Mouse (Mus musculus): ENCODE measurements at regions not wholly inside any gene's neighbourhood (a gene's known extent, or its start where the extent isn't known, plus 50 kb on each side); places are given as distances from the start of the nearest gene placed in this dataset.

DNA sequence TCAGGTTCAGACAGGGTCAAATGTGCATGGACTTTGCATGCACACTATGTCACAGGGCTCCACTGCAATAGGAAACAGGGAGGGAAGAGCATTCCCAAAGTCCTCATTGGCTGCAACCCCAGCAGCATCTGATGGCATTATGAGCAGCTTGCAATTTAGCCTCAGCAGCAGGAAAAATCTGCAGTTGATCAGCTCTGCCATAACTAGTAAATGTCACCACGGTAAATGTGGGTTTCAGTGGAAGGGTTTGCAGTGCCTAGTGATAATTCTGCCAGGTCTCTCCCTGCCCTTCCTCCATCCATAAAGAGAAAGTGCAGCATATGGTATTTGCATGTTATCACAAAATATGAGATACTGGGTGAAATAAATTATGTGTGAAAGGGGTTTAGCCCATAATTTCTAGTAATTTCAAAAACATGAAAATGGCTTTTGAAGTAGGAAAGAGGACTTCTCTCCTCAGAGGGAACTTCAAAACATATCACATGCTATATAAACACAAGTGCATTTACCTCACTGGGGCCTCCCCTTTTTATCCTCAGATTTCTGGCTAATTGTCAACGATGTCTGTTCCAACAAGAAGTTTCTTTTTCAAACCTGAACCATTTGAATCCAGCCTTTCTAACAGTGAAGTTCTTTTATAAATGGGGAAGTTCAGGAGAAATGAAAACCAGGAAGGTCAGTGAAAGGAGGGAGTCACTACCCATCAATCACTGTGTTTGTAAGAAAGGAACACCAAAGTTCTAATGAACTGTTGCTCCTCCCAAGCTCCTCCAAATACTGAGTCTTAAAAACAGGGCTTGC, 303.5 kb downstream of the Meis1 start:
- WGBS: 69% methylated on average over 2 of the region's 2 CpGs
- no peak for ATAC-seq (ENCODE audit: insufficient number of reproducible peaks, low FRiP score)
- Histone ChIP-seq H3K9ac (no peak overlapping the region), H3K27me3 (replicated peaks) (no peaks in the 10 kb centered on the region), H3K36me3 (no peaks in the 10 kb centered on the region), H3K4me2 (no peak overlapping the region), H3K4me1 (replicated peaks) (no peaks in the 10 kb centered on the region), H3K27ac (ENCODE audit: poor library complexity, severe bottlenecking) (no peak overlapping the region), H3K4me3 (no peak overlapping the region), H3K9me3 (replicated peaks) (no peaks in the 10 kb centered on the region)

DNA sequence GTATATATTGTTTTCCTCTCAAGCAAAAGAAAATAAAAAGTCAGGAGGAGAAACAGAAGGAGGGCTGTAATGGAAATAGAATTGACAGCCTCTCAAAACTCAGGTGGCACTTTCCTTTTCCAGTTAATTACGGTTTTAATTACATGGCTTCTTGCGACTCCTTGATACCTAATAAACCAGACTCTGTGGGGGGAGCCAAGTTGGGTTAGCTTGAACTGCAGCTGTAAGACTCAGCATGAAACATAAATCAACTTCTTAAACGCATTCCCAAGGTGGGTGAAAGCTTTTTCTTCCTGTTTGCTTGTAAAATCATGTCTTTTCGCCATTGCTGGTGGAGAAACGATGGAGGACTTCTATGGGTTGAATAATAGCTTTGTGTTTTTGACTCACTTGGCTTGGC, 304.4 kb downstream of the Meis1 start:
- no peaks in the 10 kb centered on the region for H3K27me3 ChIP-seq (replicated peaks)
- no peak overlapping the region for H3K4me2 ChIP-seq
- no peaks in the 10 kb centered on the region for H3K4me1 ChIP-seq (replicated peaks)
- no peaks in the 10 kb centered on the region for H3K36me3 ChIP-seq
- H3K4me3 ChIP-seq: no peak overlapping the region
- no peaks in the 10 kb centered on the region for H3K9me3 ChIP-seq (replicated peaks)
- WGBS: 79% methylated on average over 5 of the region's 5 CpGs
- no peak overlapping the region for H3K27ac ChIP-seq (ENCODE audit: poor library complexity, severe bottlenecking)
- no peak overlapping the region for H3K9ac ChIP-seq
- ATAC-seq (ENCODE audit: insufficient number of reproducible peaks, low FRiP score): no peak

GRCm38 (mm10) chr11:18712642-18713053, 306.1 kb downstream of the Meis1 start:
- Histone ChIP-seq H3K27me3 (replicated peaks) (no peaks in the 10 kb centered on the region), H3K4me1 (replicated peaks) (no peaks in the 10 kb centered on the region), H3K9me3 (replicated peaks) (no peaks in the 10 kb centered on the region), H3K4me3 (no peak overlapping the region), H3K27ac (ENCODE audit: poor library complexity, severe bottlenecking) (no peak overlapping the region), H3K4me2 (no peak overlapping the region), H3K36me3 (no peaks in the 10 kb centered on the region), H3K9ac (no peak overlapping the region)
- ATAC-seq (ENCODE audit: insufficient number of reproducible peaks, low FRiP score): no peak
- 82% methylated on average over 10 of the region's 10 CpGs for WGBS

DNA sequence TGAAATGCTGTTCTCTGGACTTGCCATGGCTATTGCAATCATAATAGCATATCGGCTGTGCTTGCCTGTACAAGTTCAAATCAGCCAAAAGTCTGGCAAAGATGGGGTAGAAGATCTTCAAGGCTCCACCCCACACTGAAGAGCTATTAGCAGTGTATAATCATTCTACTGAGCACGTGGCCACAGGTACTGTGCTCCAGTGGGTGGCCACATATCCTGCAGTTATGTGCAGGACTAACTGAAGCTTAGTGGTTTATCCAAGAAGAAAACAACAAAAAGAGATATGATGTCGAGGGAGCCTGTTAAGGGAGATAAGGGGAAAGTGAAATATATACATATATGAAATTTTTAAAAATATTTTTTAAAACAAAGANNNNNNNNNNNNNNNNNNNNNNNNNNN, 309.2 kb downstream of the Meis1 start:
- Histone ChIP-seq H3K36me3 (no peaks in the 10 kb centered on the region), H3K9ac (no peak overlapping the region), H3K4me3 (no peak overlapping the region), H3K27ac (ENCODE audit: poor library complexity, severe bottlenecking) (no peak overlapping the region), H3K4me2 (no peak overlapping the region), H3K9me3 (replicated peaks) (no peaks in the 10 kb centered on the region), H3K4me1 (replicated peaks) (no peaks in the 10 kb centered on the region), H3K27me3 (replicated peaks) (no peaks in the 10 kb centered on the region)
- ATAC-seq (ENCODE audit: insufficient number of reproducible peaks, low FRiP score): no peak
- WGBS: 66% methylated on average over 3 of the region's 3 CpGs

DNA sequence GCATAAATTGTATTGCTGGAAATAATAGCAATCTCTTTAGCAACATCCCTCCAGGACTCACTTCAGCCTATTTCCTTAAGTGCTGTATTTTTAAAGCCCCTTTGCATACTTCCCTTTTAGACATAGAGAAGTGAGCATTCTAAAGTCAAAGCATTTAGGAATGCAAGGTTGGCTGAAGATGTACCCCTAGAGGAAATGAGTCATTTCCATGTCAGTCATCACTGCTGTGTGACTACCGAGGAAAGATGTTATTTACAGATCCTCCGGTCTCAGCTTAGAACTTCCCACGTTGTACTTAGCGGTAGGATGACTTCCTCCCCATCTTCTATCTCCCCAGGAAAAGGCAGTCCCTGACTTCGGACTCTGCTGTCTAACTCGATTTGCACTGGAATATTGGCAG, 337.2 kb downstream of the Meis1 start:
- 54% methylated on average over 6 of the region's 6 CpGs for WGBS
- no peak overlapping the region for H3K27ac ChIP-seq (ENCODE audit: poor library complexity, severe bottlenecking)
- ATAC-seq (ENCODE audit: insufficient number of reproducible peaks, low FRiP score): no peak

GRCm38 (mm10) chr11:18676876-18677275, 341.9 kb downstream of the Meis1 start:
- ATAC-seq (ENCODE audit: insufficient number of reproducible peaks, low FRiP score): no peak

More for the DNA sequence above, 337.2 kb downstream of the Meis1 start:
- Histone ChIP-seq H3K9ac (no peak overlapping the region), H3K9me3 (replicated peaks) (peaks cover 6% of the 10 kb centered on the region; the same call in 1 of the 2 replicates), H3K4me3 (no peak overlapping the region), H3K4me2 (no peak overlapping the region), H3K27me3 (replicated peaks) (no peaks in the 10 kb centered on the region), H3K36me3 (no peaks in the 10 kb centered on the region), H3K4me1 (replicated peaks) (no peaks in the 10 kb centered on the region)

GRCm38 (mm10) chr11:18670967-18671366, 347.8 kb downstream of the Meis1 start:
- ATAC-seq (ENCODE audit: insufficient number of reproducible peaks, low FRiP score): no peak
- 75% methylated on average over 2 of the region's 2 CpGs for WGBS
- H3K4me1 ChIP-seq (replicated peaks): no peaks in the 10 kb centered on the region

More at GRCm38 (mm10) chr11:18676876-18677275, 341.9 kb downstream of the Meis1 start:
- Histone ChIP-seq H3K4me1 (replicated peaks) (no peaks in the 10 kb centered on the region), H3K27ac (ENCODE audit: poor library complexity, severe bottlenecking) (no peak overlapping the region), H3K4me3 (no peak overlapping the region), H3K9ac (no peak overlapping the region), H3K9me3 (replicated peaks) (peaks cover 1% of the 10 kb centered on the region; the same call in 1 of the 2 replicates), H3K27me3 (replicated peaks) (no peaks in the 10 kb centered on the region), H3K36me3 (no peaks in the 10 kb centered on the region), H3K4me2 (no peak overlapping the region)
- 80% methylated on average over 2 of the region's 2 CpGs for WGBS

DNA sequence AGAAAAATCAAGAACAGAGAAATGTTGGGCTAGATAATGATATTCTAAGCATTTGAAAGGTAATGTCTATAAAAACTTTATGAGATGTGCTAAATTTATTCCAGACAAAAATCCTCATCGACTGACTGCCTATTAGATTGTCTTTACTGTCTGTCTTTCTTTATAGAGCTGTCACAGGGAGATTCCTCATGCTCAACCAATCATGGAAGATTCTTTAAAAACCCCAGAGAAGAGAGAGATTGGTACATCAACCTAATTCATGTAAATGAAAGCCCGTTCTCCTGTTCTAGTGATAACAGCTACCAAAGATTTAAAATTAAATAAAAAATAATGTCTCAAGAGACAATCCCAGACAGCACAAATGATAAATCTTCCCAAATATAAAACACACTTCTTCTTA, 349.5 kb downstream of the Meis1 start:
- Histone ChIP-seq H3K9me3 (replicated peaks) (no peaks in the 10 kb centered on the region), H3K27ac (ENCODE audit: poor library complexity, severe bottlenecking) (no peak overlapping the region), H3K4me1 (replicated peaks) (no peaks in the 10 kb centered on the region), H3K4me3 (no peak overlapping the region), H3K4me2 (no peak overlapping the region), H3K27me3 (replicated peaks) (no peaks in the 10 kb centered on the region), H3K36me3 (no peaks in the 10 kb centered on the region), H3K9ac (no peak overlapping the region)
- ATAC-seq (ENCODE audit: insufficient number of reproducible peaks, low FRiP score): no peak
- WGBS: 80% methylated on average over 2 of the region's 2 CpGs

More at GRCm38 (mm10) chr11:18670967-18671366, 347.8 kb downstream of the Meis1 start:
- no peaks in the 10 kb centered on the region for H3K9me3 ChIP-seq (replicated peaks)
- H3K9ac ChIP-seq: no peak overlapping the region
- H3K4me3 ChIP-seq: no peak overlapping the region
- no peaks in the 10 kb centered on the region for H3K27me3 ChIP-seq (replicated peaks)
- no peaks in the 10 kb centered on the region for H3K36me3 ChIP-seq
- H3K27ac ChIP-seq (ENCODE audit: poor library complexity, severe bottlenecking): no peak overlapping the region
- no peak overlapping the region for H3K4me2 ChIP-seq

DNA sequence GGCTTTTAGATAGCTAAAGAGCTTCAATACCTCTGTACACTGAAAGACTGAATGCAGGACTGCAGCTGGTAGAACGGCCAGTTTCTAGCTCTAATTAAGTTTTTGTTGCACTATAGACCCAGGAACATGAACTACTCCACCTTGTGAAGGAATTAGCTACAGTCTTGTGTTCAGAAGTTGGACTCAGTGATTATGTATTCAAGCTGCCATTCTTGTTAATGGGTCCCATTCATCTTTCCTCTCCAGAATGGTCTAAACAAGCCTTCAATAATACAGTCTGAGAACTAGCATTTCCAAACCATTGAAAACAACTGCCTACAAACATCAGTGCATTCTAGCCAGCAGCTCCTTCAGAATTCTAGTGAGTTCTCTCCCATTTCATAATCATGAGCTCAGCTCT, 362.4 kb downstream of the Meis1 start:
- Histone ChIP-seq H3K4me2 (no peak overlapping the region), H3K9ac (no peak overlapping the region), H3K27me3 (replicated peaks) (no peaks in the 10 kb centered on the region), H3K4me3 (no peak overlapping the region), H3K27ac (ENCODE audit: poor library complexity, severe bottlenecking) (no peak overlapping the region), H3K36me3 (no peaks in the 10 kb centered on the region), H3K4me1 (replicated peaks) (no peaks in the 10 kb centered on the region), H3K9me3 (replicated peaks) (no peaks in the 10 kb centered on the region)
- 62% methylated on average over 1 of the region's 1 CpGs for WGBS
- no peak for ATAC-seq (ENCODE audit: insufficient number of reproducible peaks, low FRiP score)

DNA sequence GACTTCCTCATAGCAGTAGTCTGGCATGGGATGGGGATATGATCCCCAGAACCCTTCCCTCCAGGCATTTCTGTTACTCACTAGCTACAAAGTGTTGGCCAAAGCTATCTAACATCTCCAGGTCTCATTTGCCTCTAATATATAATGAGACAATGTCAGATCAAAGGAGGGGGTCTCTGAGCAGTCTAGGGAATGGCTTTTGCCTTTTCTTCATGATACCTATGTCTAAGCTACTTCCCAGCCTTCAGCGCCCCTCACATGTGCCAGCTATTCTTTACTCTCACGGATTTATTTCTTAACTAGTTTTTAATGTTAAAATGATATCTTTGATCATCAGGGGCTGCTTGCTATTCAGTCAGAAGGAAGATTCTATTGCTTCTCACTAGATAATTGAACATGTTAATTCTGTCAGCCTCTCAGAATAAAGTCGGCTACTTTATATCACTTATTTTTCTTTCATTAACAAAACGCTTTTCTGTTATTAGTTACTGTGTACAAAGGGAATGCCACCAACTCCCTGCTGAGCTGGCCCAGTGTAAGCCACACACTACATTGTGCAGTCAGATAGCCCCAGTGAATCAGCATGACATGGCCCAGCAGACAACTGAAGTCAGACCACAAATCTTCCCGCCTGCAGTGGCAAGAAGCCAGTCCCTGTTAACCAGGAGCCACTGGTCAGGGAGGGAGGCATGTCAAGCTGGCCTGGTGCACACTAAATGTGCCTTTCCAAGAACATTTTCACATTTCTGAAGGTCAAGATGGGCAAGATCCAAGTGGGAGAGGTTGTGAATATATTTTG, 386.6 kb downstream of the Meis1 start:
- Histone ChIP-seq H3K9me3 (replicated peaks) (no peaks in the 10 kb centered on the region), H3K36me3 (no peaks in the 10 kb centered on the region), H3K9ac (no peak overlapping the region), H3K27me3 (replicated peaks) (no peaks in the 10 kb centered on the region), H3K4me2 (no peak overlapping the region), H3K4me1 (replicated peaks) (no peaks in the 10 kb centered on the region), H3K4me3 (no peak overlapping the region), H3K27ac (ENCODE audit: poor library complexity, severe bottlenecking) (no peak overlapping the region)
- no peak for ATAC-seq (ENCODE audit: insufficient number of reproducible peaks, low FRiP score)
- WGBS: 71% methylated on average over 5 of the region's 5 CpGs

GRCm38 (mm10) chr11:18631570-18631969, 387.2 kb downstream of the Meis1 start:
- no peak for ATAC-seq (ENCODE audit: insufficient number of reproducible peaks, low FRiP score)
- H3K27ac ChIP-seq (ENCODE audit: poor library complexity, severe bottlenecking): no peak overlapping the region
- no peak overlapping the region for H3K4me3 ChIP-seq
- WGBS: 88% methylated on average over 7 of the region's 7 CpGs
- no peak overlapping the region for H3K4me2 ChIP-seq
- no peaks in the 10 kb centered on the region for H3K36me3 ChIP-seq
- no peak overlapping the region for H3K9ac ChIP-seq
- H3K4me1 ChIP-seq (replicated peaks): no peaks in the 10 kb centered on the region
- H3K9me3 ChIP-seq (replicated peaks): no peaks in the 10 kb centered on the region
- H3K27me3 ChIP-seq (replicated peaks): no peaks in the 10 kb centered on the region
